Mouse (Mus musculus) olfactory bulb, adult 2 months (tissue): Measurements from ENCODE around the gene Pou2f2. TPM values are rescaled to one million over a fixed set of nuclear protein-coding genes. Genes with fewer than 3 reads are reported as not detected.

Experiments
- H3K27ac ChIP-seq: fragments of 200-500 bp; 2 replicates; pipeline ENCODE4 v1.5.1; 2012; ENCODE audit warnings: low read depth, low read length; ENCODE audit not compliant: insufficient read depth
- H3K4me1 ChIP-seq: fragments of 200-500 bp; 2 replicates; pipeline ENCODE4 v1.6.1; 2012; ENCODE audit warnings: low read length; ENCODE audit not compliant: control insufficient read depth, insufficient read depth
- H3K4me3 ChIP-seq: fragments of 200-500 bp; 2 replicates; pipeline ENCODE4 v1.5.1; 2012; ENCODE audit warnings: mild to moderate bottlenecking, low read depth, low read length, moderate library complexity; ENCODE audit not compliant: insufficient read depth
- CTCF ChIP-seq: fragments of 200-500 bp; IDR thresholded peaks from 2 replicates; pipeline ENCODE4 v1.5.1; 2012; ENCODE audit warnings: low read depth, mild to moderate bottlenecking, low read length, moderate library complexity; ENCODE audit not compliant: insufficient read depth
- POLR2A ChIP-seq: fragments of 200-500 bp; IDR thresholded peaks from 2 replicates; pipeline ENCODE4 v1.6.1; 2012; ENCODE audit warnings: mild to moderate bottlenecking, low read depth, low read length, moderate library complexity; ENCODE audit not compliant: insufficient read depth
- WGBS: fragments of 180-500 bp; shearing (Covaris S2); methylation state at CpG from one replicate; pipeline ENCODE4 v1.1.7; 2018; 5-methylcytosine and 5-hydroxymethylcytosine counted together
- polyA plus RNA-seq: library from polyadenylated mRNA; stranded (reverse); fragments of >200 nt; gene quantifications from 2 replicates; pipeline ENCODE4 v1.2.4, GENCODE M21; 2012; ENCODE audit warnings: low replicate concordance; ENCODE audit not compliant: missing spikeins, insufficient read depth, insufficient read length

Gene Pou2f2
- not detected in 2 replicates for polyA plus RNA-seq

DNA sequence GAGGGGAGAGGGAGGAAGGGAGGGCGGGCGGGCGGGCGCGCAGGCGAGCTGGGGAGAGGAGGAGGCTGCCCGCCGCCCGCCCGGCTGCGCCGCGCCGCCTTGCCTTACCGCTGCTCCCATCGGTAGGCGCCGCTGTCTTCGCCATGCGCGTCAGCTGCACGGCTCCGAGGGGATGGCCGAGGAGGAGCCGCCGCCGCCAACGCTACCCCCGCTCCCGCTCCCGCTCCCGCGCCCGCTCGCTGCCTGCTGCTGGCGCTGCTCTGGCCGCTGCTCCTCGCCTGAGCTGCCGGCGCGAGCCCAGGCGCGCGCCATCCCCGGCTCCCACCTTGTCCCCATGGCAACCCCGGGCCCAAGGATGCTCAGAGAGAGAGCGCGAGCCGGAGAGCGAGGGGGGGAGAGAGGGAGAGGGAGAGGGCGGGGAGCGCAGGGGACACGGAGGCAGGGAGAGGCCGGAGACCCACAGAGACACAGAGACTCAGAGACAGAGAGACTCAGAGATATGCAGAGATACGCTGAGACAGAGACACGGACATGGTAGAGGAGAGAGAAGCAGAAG is at the start of gene Pou2f2:
Gene Pou2f2 (minus strand): TSS at position 121 of the 556 bp plus-strand sequence.
- TF ChIP-seq POLR2A: peak; percentile 45; the same call in 1 of the 2 replicates
- peak; percentile 41; the same call in 1 of the 2 replicates for TF ChIP-seq CTCF
- Histone ChIP-seq H3K27ac (peak within 1 kb of the TSS; percentile 97), H3K4me3 (peak within 1 kb of the TSS; percentile 83), H3K4me1 (peaks cover 23% of the 10 kb centered on the region)
- WGBS: under 1% methylated on average over 46 of the region's 56 CpGs

DNA sequence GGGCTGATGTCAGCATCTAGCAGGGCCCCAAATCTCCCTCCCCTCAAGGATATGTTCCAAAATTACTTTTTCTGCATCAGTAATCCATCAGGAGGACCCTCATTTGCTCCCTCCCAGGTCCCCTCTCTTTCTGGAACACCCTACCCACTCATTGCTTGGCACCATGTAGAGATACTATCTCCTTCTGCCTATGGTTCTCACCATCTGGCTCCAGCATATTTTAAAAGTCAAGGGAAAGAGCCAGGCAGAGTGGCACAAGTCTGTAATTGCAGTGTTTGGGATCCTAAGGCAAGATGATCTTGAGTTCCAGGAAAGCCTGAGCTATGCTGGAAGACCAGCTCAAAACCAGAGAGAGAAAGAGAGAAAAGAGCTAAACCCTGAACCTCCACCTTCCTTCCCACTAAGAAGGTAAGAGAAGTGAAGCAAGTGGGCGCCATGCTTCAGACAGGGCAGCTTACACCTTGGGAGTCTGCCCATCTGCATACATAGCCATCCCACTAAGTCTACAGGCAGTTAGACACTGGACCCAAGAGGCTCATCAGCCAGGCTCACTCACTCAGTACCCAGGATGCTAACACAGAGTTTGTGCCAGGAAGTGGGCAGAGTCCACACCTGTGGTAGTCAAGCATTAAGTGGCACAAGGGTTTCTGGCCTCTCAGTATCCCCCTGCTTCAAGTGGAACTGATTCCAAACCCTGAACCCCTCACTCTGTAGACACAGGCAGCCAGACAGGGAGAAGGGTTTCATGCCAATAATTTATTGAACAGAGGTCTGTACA is 48.2 kb upstream of the Pou2f2 start:
- H3K27ac ChIP-seq: no peak overlapping the region
- 81% methylated on average over 1 of the region's 1 CpGs for WGBS

GRCm38 (mm10) chr7:25222275-25222967 is 42.9 kb upstream of the Pou2f2 start:
- no peak overlapping the region for H3K4me3 ChIP-seq
- 79% methylated on average over 10 of the region's 10 CpGs for WGBS
- TF ChIP-seq POLR2A (no peak), CTCF (no peak)
- peaks cover 17% of the 10 kb centered on the region for H3K4me1 ChIP-seq
- no peak overlapping the region for H3K27ac ChIP-seq

More for the DNA sequence above, 48.2 kb upstream of the Pou2f2 start:
- Histone ChIP-seq H3K4me1 (0 out of 2 replicates have a peak, but pooled peaks cover 3% of the 10 kb centered on the region), H3K4me3 (no peak overlapping the region)
- TF ChIP-seq POLR2A (no peak), CTCF (no peak)

DNA sequence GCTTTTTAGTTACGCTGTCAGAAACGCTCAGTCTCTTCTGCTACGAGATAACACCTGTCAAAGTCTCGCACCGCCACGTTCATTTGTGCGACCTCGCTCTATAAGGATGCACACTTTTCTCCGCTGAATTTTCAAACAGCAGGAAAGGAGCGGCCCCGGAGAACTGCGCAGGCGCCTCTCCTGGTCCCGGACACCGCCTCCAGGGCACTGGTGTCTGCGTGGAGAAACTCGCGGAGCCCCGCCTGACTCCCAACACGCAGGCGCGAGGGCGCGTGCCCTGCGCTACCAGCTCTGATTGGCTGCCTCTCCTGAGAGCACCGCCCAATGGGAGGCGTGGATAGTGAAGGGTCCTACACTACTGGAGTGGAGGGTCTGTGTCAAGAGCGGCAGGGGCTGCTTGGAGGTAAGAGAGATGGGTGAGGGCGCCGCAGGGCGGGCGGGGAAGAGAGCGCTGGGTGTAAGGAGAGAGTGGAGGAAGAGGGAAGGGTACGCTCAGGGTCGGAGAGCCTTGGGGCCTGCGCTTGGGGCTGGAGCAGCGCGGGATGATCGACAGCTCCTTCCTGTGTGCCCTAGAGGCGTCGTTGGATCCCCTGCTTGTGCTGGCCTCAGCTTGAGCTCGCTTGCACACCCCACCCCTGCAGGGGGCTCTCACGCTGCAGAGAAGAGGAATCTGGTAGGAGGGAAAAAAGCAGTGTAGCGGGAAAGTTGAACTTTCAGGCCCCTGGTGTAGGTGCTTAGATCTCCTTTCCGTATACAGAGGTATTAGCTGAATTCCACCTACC is 41.8 kb upstream of the Pou2f2 start, which contains the start of gene Zfp526:
Gene Zfp526 (plus strand): TSS at position 324 of the 782 bp plus-strand sequence.
- Histone ChIP-seq H3K4me3 (peak within 1 kb of the TSS; percentile 96), H3K4me1 (peaks cover 19% of the 10 kb centered on the region), H3K27ac (peak within 1 kb of the TSS; percentile 83; the same call in 1 of the 2 replicates)
- WGBS: under 1% methylated on average over 45 of the region's 45 CpGs
- TF ChIP-seq CTCF: no peak
- peak; percentile 46; the same call in 1 of the 2 replicates for TF ChIP-seq POLR2A

- 3% methylated on average over 20 of the region's 20 CpGs for WGBS
- Histone ChIP-seq H3K4me1 (peaks cover 19% of the 10 kb centered on the region), H3K4me3 (peak within 1 kb of the TSS; percentile 96), H3K27ac (peak within 1 kb of the TSS; percentile 83; the same call in 1 of the 2 replicates)
- no peak for TF ChIP-seq POLR2A
- no peak for TF ChIP-seq CTCF
Observed at GRCm38 (mm10) chr7:25220457-25221101, 41.1 kb upstream of the Pou2f2 start, which contains the start of gene Dedd2. TSS of gene Dedd2 (minus strand) at chr7:25220615.

- Histone ChIP-seq H3K27ac (peak overlapping the region; percentile 42; the same call in 1 of the 2 replicates), H3K4me1 (peaks cover 19% of the 10 kb centered on the region), H3K4me3 (peak overlapping the region; percentile 56)
- TF ChIP-seq POLR2A (no peak; the same call in 1 of the 2 replicates), CTCF (no peak)
- WGBS: 1% methylated on average over 31 of the region's 31 CpGs
Observed at GRCm38 (mm10) chr7:25219756-25220456, 40.4 kb upstream of the Pou2f2 start.

- under 1% methylated on average over 16 of the region's 16 CpGs for WGBS
- Histone ChIP-seq H3K27ac (peak overlapping the region; percentile 32; the same call in 1 of the 2 replicates), H3K4me1 (peaks cover 19% of the 10 kb centered on the region), H3K4me3 (peak overlapping the region; percentile 56)
- TF ChIP-seq CTCF (no peak), POLR2A (no peak)
Observed at GRCm38 (mm10) chr7:25219416-25219750, 39.9 kb upstream of the Pou2f2 start.
